Mouse (Mus musculus) lung, embryonic 14.5 days (tissue): ENCODE measurements around the gene Egfl8. TPM values are rescaled to one million over a fixed set of nuclear protein-coding genes. Genes with fewer than 3 reads are reported as not detected.

Experiments
- ATAC-seq: fragments of 200-750 bp; cut with Nextera tagmentation; 2 replicates; pipeline ENCODE4 v1.8.0; 2017; ENCODE audit warnings: mild to moderate bottlenecking, moderate TSS enrichment, moderate library complexity; ENCODE audit not compliant: insufficient read depth
- DNase-seq: peaks from one replicate; pipeline ENCODE4 v3.0.0-alpha.2; 2015
- H3K27ac ChIP-seq: fragments of 300-500 bp; sonication (generic); 2 replicates; pipeline ENCODE4 v1.5.1; 2014; ENCODE audit warnings: low read depth, mild to moderate bottlenecking, moderate library complexity
- H3K27me3 ChIP-seq: fragments of 300-500 bp; sonication (generic); 2 replicates; pipeline ENCODE4 v1.6.1; 2014; ENCODE audit warnings: low read length, control low read depth; ENCODE audit not compliant: insufficient read depth
- H3K36me3 ChIP-seq: fragments of 300-500 bp; sonication (generic); 2 replicates; pipeline ENCODE4 v1.6.1; 2014; ENCODE audit warnings: control low read depth; ENCODE audit not compliant: insufficient read depth
- H3K4me1 ChIP-seq: fragments of 300-500 bp; sonication (generic); 2 replicates; pipeline ENCODE4 v1.6.1; 2014; ENCODE audit warnings: antibody characterized with exemption, control low read depth; ENCODE audit not compliant: insufficient read depth
- H3K4me2 ChIP-seq: fragments of 300-500 bp; sonication (generic); 2 replicates; pipeline ENCODE4 v1.6.1; 2014; ENCODE audit warnings: mild to moderate bottlenecking
- H3K4me3 ChIP-seq: fragments of 300-500 bp; sonication (generic); 2 replicates; pipeline ENCODE4 v1.5.1; 2014; ENCODE audit warnings: low read depth, low read length
- H3K9ac ChIP-seq: fragments of 300-500 bp; sonication (generic); 2 replicates; pipeline ENCODE4 v1.6.1; 2014
- H3K9me3 ChIP-seq: fragments of 300-500 bp; sonication (generic); 2 replicates; pipeline ENCODE4 v1.6.1; 2016; ENCODE audit warnings: low read depth, low read length, control low read depth
- CTCF ChIP-seq: IDR thresholded peaks from 2 replicates; pipeline ENCODE4 v1.5.1; 2016; ENCODE audit warnings: antibody characterized with exemption, low read depth
- WGBS: fragments of 180-500 bp; shearing (Covaris S2); extraction: QIAGEN DNeasy Blood & Tissue Kit; methylation state at CpG from one replicate; pipeline ENCODE4 v1.1.7; 2014; 5-methylcytosine and 5-hydroxymethylcytosine counted together
- polyA plus RNA-seq: library from polyadenylated mRNA; unstranded; fragments of >200 nt; fragmentation: Nextera tagmentation; extraction: Ambion mirVana; gene quantifications from 2 replicates; pipeline ENCODE4 v1.2.1, GENCODE M21; 2014

Gene Egfl8
- polyA plus RNA-seq, 1 experiment from 2014 or later = 2.1 TPM

DNA sequence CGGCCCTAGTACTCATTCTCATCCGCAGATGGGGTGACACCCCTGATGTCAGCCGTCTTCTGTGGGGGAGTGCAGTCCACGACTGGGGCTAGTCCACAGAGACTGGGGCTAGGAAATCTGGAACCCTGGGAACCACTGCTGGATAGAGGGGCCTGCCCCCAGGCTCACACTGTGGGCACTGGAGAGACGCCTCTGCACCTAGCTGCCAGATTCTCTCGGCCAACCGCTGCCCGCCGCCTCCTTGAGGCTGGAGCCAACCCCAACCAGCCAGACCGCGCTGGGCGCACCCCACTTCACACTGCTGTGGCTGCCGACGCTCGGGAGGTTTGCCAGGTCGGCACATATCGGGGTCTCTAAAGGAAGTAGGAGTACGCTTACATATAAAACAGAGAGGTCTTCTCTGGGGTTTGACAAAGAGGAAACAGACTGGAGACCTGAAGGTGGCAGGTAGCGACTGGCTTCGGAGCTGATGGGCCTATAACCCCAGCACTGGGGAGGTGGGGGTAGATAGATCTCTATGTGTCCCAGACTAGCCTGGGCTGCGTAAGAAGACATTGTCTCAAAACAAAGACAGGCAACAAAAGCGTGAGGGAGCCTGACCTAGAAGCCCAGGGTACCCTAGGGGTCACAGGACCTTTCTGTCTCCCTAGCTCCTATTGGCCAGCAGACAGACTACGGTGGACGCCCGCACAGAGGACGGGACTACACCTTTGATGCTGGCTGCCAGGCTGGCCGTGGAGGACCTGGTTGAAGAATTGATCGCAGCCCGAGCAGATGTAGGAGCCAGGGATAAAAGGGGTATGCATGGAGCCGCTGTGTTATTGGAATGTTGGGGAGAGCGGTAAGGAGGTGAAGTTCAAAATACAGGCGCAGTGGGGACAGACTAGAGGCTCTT is 29.6 kb downstream of the Egfl8 start:
- Histone ChIP-seq H3K36me3 (no peaks in the 10 kb centered on the region), H3K9me3 (no peaks in the 10 kb centered on the region), H3K27me3 (no peaks in the 10 kb centered on the region), H3K4me1 (peaks cover 34% of the 10 kb centered on the region), H3K27ac (peak overlapping the region; percentile 96), H3K9ac (peak overlapping the region; percentile 91), H3K4me2 (peak overlapping the region; percentile 97), H3K4me3 (peak overlapping the region; percentile 75)
- peak; percentile 3 for ATAC-seq
- DNase-seq = peak; percentile 30
- 23% methylated on average over 32 of the region's 32 CpGs for WGBS
- TF ChIP-seq CTCF = no peak

- H3K4me1 ChIP-seq = peaks cover 24% of the 10 kb centered on the region
- no peak for TF ChIP-seq CTCF
- H3K4me3 ChIP-seq = no peak overlapping the region
- no peaks in the 10 kb centered on the region for H3K9me3 ChIP-seq
- DNase-seq = no peak
- no peak overlapping the region for H3K9ac ChIP-seq
- no peak overlapping the region for H3K4me2 ChIP-seq
- no peak overlapping the region for H3K27ac ChIP-seq
- no peak for ATAC-seq
- no peaks in the 10 kb centered on the region for H3K27me3 ChIP-seq
- 89% methylated on average over 8 of the region's 8 CpGs for WGBS
- H3K36me3 ChIP-seq = no peaks in the 10 kb centered on the region
Observed at GRCm38 (mm10) chr17:34585121-34585520, 30.6 kb downstream of the Egfl8 start.

GRCm38 (mm10) chr17:34583819-34584218 is 32.0 kb downstream of the Egfl8 start:
- 84% methylated on average over 8 of the region's 8 CpGs for WGBS
- DNase-seq = no peak
- Histone ChIP-seq H3K9me3 (no peaks in the 10 kb centered on the region), H3K4me3 (no peak overlapping the region), H3K4me1 (peaks cover 14% of the 10 kb centered on the region; the same call in 1 of the 2 replicates), H3K27me3 (no peaks in the 10 kb centered on the region), H3K36me3 (no peaks in the 10 kb centered on the region), H3K27ac (no peak overlapping the region), H3K4me2 (no peak overlapping the region), H3K9ac (no peak overlapping the region)
- no peak for TF ChIP-seq CTCF
- ATAC-seq = no peak

GRCm38 (mm10) chr17:34583397-34583796 is 32.4 kb downstream of the Egfl8 start:
- Histone ChIP-seq H3K9ac (no peak overlapping the region), H3K36me3 (no peaks in the 10 kb centered on the region), H3K4me2 (no peak overlapping the region), H3K9me3 (no peaks in the 10 kb centered on the region), H3K4me3 (no peak overlapping the region), H3K4me1 (peaks cover 14% of the 10 kb centered on the region; the same call in 1 of the 2 replicates), H3K27me3 (no peaks in the 10 kb centered on the region), H3K27ac (no peak overlapping the region)
- WGBS = 56% methylated on average over 7 of the region's 7 CpGs
- no peak for TF ChIP-seq CTCF
- ATAC-seq = no peak
- no peak for DNase-seq

DNA sequence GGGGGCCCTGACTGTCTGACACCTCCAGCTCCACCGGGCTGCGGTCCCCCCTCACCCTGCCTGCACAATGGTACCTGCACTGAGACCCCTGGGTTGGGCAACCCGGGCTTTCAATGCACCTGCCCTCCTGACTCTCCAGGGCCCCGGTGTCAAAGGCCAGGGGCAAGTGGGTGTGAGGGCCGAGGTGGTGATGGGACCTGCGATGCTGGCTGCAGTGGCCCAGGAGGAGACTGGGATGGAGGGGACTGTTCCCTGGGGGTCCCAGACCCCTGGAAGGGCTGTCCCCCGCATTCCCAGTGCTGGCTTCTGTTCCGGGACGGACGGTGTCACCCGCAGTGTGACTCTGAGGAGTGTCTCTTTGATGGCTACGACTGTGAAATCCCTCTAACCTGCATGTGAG is 33.2 kb downstream of the Egfl8 start:
- Histone ChIP-seq H3K4me3 (no peak overlapping the region), H3K9ac (no peak overlapping the region), H3K9me3 (no peaks in the 10 kb centered on the region), H3K36me3 (no peaks in the 10 kb centered on the region), H3K4me1 (0 out of 2 replicates have a peak, but pooled peaks cover 9% of the 10 kb centered on the region), H3K4me2 (no peak overlapping the region), H3K27me3 (no peaks in the 10 kb centered on the region), H3K27ac (no peak overlapping the region)
- no peak for ATAC-seq
- 79% methylated on average over 12 of the region's 12 CpGs for WGBS
- no peak for TF ChIP-seq CTCF
- DNase-seq = no peak

DNA sequence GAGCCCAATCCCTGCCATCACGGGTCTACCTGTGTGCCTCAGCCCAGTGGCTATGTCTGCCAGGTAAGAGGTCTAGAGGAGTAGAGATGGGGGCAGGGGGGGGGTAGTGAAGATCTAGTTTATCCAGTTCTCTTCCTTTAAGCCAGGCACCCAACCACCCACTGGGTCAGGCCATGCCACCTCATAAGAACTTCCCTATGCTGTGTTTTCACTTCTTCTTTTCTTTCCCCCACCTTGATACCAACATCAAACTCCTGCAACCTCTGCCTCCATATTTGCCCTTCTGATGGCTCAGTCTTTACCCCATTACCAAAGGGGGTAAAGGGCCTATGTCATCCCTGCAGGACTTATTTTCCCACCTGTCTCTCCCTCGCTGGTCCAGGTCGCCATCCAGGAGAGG is 37.7 kb downstream of the Egfl8 start:
- H3K27ac ChIP-seq = no peak overlapping the region
- H3K4me3 ChIP-seq = no peak overlapping the region
- H3K9ac ChIP-seq = no peak overlapping the region
- H3K27me3 ChIP-seq = no peaks in the 10 kb centered on the region
- no peak overlapping the region for H3K4me2 ChIP-seq
- H3K9me3 ChIP-seq = no peaks in the 10 kb centered on the region
- DNase-seq (no peak), ATAC-seq (no peak)
- 90% methylated on average over 3 of the region's 3 CpGs for WGBS
- H3K36me3 ChIP-seq = 0 out of 2 replicates have a peak, but pooled peaks cover 3% of the 10 kb centered on the region
- no peaks in the 10 kb centered on the region for H3K4me1 ChIP-seq
- TF ChIP-seq CTCF = no peak

DNA sequence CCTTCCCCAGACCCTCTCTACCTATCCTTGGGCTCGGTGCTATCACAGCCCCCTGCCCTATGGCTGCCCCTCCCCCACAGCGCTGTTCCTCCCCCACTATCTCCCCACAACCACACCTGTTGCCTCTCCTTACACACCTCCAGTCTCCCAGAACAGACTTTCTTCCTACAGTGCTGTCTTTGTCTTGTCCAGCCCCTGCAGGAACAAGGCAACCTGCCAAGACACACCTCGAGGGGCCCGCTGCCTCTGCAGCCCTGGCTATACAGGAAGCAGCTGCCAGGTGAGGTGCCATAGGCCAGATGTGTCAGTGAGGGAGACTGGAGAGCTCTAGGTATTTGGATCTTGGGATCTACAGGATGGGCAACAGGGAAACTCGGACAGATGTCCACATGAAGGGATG is 39.2 kb downstream of the Egfl8 start:
- Histone ChIP-seq H3K4me2 (no peak overlapping the region), H3K27ac (no peak overlapping the region), H3K36me3 (0 out of 2 replicates have a peak, but pooled peaks cover 3% of the 10 kb centered on the region), H3K4me1 (no peaks in the 10 kb centered on the region), H3K27me3 (no peaks in the 10 kb centered on the region), H3K9ac (no peak overlapping the region), H3K9me3 (no peaks in the 10 kb centered on the region), H3K4me3 (no peak overlapping the region)
- TF ChIP-seq CTCF = no peak
- DNase-seq = peak; percentile 31
- no peak for ATAC-seq
- WGBS = 47% methylated on average over 5 of the region's 5 CpGs
